Mouse (Mus musculus): ENCODE results near the gene 4930447F04Rik.

The 4930447F04Rik gene

DNA sequence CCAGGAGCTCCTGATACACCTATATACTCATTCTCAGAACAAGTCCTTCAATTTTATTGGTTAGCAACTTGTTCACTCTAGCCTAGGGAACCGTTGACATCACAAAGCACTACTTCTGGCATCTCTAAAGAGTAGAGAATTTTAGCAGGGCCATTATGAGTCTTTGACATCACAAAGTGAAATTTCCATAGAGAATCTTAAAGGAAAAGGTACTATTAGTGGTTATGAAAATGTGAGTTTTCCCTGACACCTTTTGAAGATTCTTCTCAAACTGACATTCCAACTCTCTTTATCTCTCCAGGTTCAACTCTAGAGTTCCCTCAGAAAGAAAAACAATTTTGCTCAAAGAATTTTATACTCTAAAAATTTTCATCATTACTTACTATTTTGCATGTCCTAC is at the start of gene 4930447F04Rik:
TSS of gene 4930447F04Rik (minus strand) at position 101 of the 400 bp plus-strand sequence.
- DNase-seq (ENCODE audit: low read depth, low spot score), result no peak
